Mouse (Mus musculus) adrenal gland, adult 8-10 months (tissue): ENCODE data around the gene Gal3st1. TPM values are rescaled to one million over a fixed set of nuclear protein-coding genes. Genes with fewer than 3 reads are reported as not detected.
"Not testable (repeated sequence)": the region's sequence is repeated elsewhere in the genome, so short reads cannot be mapped to it uniquely, and the experiment has no call there.

ENCODE experiments used
- DNase-seq: peaks from one replicate; pipeline ENCODE4 v3.0.0; 2022
- total RNA-seq, 4 experiments: library from RNA; stranded (reverse); gene quantifications; 2 replicates each; pipeline ENCODE4 v1.2.4; 2022

The Gal3st1 gene
- total RNA-seq, 4 experiments from 2014 or later: 0.15 to 0.19 (median 0.18) TPM; not detected in 1

DNA sequence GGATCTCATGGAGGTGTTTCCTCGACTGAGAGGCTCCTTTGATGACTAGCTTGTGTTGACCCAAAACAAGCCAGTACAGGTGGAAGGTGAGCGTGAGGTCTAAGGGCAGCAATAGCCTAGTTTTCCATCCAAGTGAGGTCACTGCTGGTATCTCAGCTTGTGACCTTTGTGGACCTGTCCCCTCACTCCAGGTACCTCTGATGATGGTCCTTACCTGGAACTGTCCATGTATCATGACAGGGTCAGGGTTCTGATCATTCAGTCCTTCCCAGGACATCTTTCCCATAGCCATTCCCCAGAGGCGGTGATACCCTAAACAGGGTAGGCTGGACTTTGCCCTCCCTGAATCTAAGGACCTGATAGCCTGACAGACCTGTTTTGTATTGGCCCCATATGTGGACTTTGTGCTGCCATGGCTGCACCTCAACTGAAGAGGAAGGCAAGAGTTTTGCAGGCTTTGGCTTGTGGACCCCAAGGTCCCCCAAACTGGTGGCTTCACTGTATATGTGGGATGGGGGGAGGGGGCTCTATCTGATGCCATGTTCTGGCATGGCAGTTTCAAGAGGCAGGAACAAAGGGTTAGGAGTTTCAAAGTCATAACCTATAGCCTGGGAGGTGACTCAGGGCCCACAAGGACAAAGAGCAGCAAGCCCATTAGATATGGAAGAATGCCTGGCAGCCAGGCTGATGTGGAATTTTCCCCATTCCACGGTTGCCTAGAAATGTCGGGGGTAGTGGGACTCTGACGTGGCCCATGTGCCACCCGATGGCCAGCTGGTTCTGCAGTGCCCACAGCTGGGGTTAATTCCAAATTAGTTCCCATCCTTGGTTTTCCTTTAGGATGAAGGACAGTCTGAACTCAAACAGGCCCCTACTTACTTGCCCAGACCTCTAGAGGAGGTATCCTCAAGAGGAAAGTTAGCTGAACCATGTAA is 894 bp upstream of the Gal3st1 start:
- DNase-seq: no peak

GRCm38 (mm10) chr11:3983863-3984745 is 668 bp downstream of the Gal3st1 start:
- DNase-seq: no peak

GRCm38 (mm10) chr11:3989748-3990147 is 6.3 kb downstream of the Gal3st1 start:
- DNase-seq: no peak

GRCm38 (mm10) chr11:3993132-3993531 is 9.7 kb downstream of the Gal3st1 start:
- DNase-seq: no peak

DNA sequence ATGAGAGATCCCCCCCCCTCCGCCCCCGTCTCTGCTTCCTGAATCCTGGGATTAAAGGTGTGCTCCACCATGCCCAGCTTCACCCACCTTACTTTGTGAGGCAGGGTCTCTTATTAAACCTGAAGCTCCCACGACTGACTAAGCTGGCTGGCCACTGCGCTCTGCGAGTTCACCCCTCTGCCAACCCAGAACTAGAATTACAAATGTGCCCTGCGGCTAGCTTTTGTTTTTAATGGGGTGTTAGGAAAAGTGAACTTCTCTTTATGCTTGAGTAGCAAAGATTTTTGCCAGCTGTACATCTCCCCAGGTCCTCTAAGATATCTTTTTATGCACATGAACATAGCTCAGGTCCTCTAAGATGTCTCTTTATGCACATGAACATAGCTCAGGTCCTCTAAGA is 10.5 kb downstream of the Gal3st1 start:
- DNase-seq: no peak

DNA sequence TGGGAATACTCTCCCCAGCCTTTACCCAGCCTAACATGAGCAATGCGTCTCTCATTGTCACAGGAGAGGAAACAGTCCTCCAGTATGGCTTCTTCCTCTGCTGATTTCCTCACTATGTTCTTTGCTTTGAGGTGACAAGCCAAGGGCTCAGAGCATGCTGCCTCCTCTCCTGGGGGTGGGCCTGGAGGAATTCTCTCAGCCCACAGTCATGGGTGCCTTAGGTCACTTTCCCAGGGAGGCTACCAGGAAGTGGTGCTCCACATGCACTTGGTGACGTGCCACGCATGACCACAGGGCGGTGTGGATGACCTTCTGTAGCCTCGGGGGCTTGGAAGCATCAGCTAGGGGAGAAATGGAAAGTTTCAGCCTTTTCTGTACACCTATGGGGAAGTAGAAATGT is 12.1 kb downstream of the Gal3st1 start:
- no peak for DNase-seq

- no peak for DNase-seq
These were observed 13.4 kb downstream of the Gal3st1 start for GRCm38 (mm10) chr11:3996840-3997239.

DNA sequence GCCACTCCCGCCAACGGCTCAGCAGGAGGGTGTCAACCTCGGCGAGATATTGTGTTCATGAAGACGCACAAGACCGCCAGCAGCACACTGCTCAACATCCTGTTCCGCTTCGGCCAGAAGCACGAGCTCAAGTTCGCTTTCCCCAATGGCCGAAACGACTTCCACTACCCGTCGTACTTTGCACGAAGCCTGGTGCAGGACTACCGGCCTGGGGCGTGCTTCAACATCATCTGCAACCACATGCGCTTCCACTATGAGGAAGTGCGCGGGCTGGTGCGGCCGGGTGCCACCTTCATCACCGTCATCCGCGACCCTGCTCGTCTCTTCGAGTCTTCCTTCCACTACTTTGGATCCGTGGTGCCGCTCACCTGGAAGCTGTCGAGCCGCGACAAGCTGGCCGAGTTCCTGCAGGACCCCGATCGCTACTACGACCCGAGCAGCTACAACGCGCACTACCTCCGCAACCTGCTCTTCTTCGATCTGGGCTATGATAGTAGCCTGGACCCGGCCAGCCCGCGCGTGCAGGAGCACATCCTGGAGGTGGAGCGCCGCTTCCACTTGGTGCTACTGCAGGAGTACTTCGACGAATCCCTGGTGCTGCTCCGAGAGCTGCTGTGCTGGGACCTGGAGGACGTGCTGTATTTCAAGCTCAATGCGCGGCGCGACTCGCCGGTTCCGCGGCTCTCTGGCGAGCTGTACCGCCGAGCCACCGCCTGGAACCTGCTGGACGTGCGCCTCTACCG is 14.7 kb downstream of the Gal3st1 start:
- DNase-seq: no peak

- DNase-seq: no peak
These were observed 16.1 kb downstream of the Gal3st1 start for GRCm38 (mm10) chr11:3999547-3999946.

- peak; percentile 26 for DNase-seq
These were observed 18.2 kb downstream of the Gal3st1 start for GRCm38 (mm10) chr11:4001603-4002002.

GRCm38 (mm10) chr11:4005220-4005805 is 21.9 kb downstream of the Gal3st1 start:
- no peak for DNase-seq

DNA sequence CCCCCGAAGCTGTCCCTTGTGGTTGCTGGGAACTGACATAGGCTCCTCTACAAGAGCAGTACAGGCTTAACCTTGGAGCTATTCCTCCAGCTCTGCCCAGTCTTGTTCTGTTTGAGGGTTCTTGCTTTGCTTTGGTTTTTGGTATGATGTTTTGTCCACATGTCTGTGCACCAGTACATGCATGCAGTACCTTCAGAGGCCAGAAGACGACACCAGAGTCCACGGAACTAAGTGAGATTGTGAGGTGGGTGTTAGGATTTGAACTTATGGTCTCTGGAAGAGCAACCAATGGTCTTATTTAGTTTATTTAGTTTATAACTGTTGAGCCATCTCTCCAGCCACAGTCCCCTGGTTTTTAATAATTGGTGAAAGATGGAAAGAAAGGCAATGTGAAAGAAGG is 23.0 kb downstream of the Gal3st1 start:
- no peak for DNase-seq

- no peak for DNase-seq
These were observed 29.2 kb downstream of the Gal3st1 start for GRCm38 (mm10) chr11:4012616-4013015.

DNA sequence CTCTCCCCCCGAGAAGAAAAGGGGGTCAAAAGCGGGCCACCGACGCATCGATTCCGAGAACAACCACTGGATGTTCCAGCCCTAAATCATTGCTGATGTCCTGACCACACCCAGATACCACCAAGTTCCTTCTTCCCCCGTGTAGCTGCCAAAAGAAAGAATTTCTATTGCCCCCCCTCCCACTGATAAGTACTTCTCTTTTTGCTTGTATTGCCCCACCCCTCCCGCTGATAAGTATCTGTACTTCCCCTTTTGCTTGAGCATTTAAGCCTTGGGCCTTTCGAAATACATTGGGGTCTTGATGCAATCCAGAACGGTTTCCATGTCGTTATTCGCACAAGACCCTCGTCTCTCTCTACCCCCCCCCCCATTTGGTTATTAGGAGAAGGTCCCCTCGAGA is 32.4 kb downstream of the Gal3st1 start:
- DNase-seq: not testable (repeated sequence)

DNA sequence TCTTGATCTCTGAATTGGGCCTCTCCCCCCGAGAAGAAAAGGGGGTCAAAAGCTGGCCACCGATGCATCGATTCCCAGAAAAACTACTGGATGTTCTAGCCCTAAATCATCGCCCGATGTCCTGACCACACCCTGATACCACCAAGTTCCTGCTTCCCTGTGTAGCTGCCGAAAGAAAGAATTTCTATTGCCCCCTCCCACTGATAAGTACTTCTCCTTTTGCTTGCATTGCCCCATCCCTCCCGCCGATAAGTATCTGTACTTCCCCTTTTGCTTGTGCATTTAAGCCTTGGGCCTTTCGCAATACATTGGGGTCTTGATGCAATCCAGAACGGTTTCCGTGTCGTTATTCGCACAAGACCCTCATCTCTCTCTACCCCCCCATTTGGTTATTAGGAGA is 38.7 kb downstream of the Gal3st1 start:
- not testable (repeated sequence) for DNase-seq

DNA sequence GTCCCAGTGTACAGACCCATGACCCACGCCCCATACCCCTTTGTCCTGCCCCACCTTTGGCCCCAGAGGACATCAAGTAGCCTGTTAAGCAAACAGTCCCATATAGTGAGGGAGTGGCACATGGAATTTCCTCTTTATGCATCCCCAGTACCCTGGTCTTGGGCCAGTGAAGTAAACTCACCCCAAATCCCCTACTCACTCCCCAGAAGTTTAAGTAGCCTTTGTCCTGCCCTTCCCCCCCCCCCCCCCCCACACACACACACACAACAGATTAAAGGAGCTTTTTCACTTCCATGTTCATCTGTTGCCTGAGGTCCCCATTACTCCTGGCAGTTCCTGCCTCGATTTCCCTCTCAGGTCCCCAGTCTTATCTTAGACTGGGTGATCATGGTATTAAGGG is 39.9 kb downstream of the Gal3st1 start:
- no peak for DNase-seq

GRCm38 (mm10) chr11:4027066-4027465 is 43.6 kb downstream of the Gal3st1 start:
- no peak for DNase-seq

GRCm38 (mm10) chr11:4027561-4028334 is 44.3 kb downstream of the Gal3st1 start:
- DNase-seq: no peak

DNA sequence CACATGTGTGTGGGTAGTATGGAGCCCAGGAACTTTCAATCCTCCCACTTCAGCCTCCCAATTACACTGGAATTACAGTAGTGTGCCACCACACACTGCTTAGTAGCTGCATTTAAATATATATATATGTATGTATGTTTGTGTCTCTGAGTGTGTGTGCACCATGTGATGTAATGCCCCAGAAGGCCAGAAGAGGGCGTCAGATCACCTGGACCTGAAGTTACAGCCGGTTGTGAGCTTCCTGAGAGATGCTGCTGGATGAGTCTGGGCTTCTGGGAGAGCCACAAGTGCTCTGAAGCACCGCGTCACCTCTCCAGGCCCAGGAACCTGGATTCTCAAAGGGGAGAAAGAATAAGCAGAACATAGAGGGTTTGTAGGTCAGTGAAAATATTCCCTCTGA is 45.9 kb downstream of the Gal3st1 start:
- DNase-seq: no peak

GRCm38 (mm10) chr11:4031126-4031941 is 47.9 kb downstream of the Gal3st1 start, which contains the start of gene Sec14l4:
Gene Sec14l4, plus strand, starts transcription at chr11:4031462.
- DNase-seq: peak; percentile 30
